Mouse (Mus musculus) heart, embryonic 14.5 days (tissue): ENCODE measurements around the gene Pbx2. TPM values are rescaled to one million over a fixed set of nuclear protein-coding genes. Genes with fewer than 3 reads are reported as not detected.

Experiments used
- ATAC-seq: fragments of 200-750 bp; cut with Nextera tagmentation; 2 replicates; pipeline ENCODE4 v1.8.0; 2017; ENCODE audit warnings: low read depth, moderate TSS enrichment; ENCODE audit not compliant: insufficient number of reproducible peaks, insufficient read depth, low FRiP score
- H3K27ac ChIP-seq, 2 experiments: fragments of 200-500 bp in 1 of 2; fragments of 300-500 bp in 1 of 2; sonication (generic) in 1 of 2; replicated peaks in 1 of 2; 2 replicates each; pipeline ENCODE4 v1.5.1; 2012 to 2014; ENCODE audit warnings: low read depth in 2 of 2, low read length in 2 of 2, control low read depth in 1 of 2, mild to moderate bottlenecking in 1 of 2, mixed read lengths in 1 of 2; ENCODE audit not compliant: control insufficient read depth in 1 of 2, insufficient read depth in 1 of 2
- H3K27me3 ChIP-seq: fragments of 300-500 bp; sonication (generic); 2 replicates; pipeline ENCODE4 v1.6.1; 2014; ENCODE audit warnings: mild to moderate bottlenecking, low read length, control low read depth; ENCODE audit not compliant: control insufficient read depth, insufficient read depth
- H3K36me3 ChIP-seq: fragments of 300-500 bp; sonication (generic); 2 replicates; pipeline ENCODE4 v1.6.1; 2014; ENCODE audit warnings: mild to moderate bottlenecking, control low read depth, low read length, mixed read lengths; ENCODE audit not compliant: control insufficient read depth, insufficient read depth
- H3K4me1 ChIP-seq, 2 experiments: fragments of 200-500 bp in 1 of 2; fragments of 300-500 bp in 1 of 2; sonication (generic) in 1 of 2; 2 replicates each; pipeline ENCODE4 v1.6.1; 2012 to 2014; ENCODE audit warnings: low read length in 2 of 2, control low read depth in 1 of 2, mixed read lengths in 1 of 2; ENCODE audit not compliant: control insufficient read depth in 2 of 2, insufficient read depth in 2 of 2
- H3K4me2 ChIP-seq: fragments of 300-500 bp; sonication (generic); 2 replicates; pipeline ENCODE4 v1.6.1; 2014; ENCODE audit warnings: mild to moderate bottlenecking, low read length
- H3K4me3 ChIP-seq, 2 experiments: fragments of 200-500 bp in 1 of 2; fragments of 300-500 bp in 1 of 2; sonication (generic) in 1 of 2; 2 replicates each; pipeline ENCODE4 v1.5.1; 2012 to 2014; ENCODE audit warnings: low read length in 2 of 2, mild to moderate bottlenecking in 2 of 2, control low read depth in 1 of 2, low read depth in 1 of 2, moderate library complexity in 1 of 2; ENCODE audit not compliant: control insufficient read depth in 1 of 2, insufficient read depth in 1 of 2
- H3K9ac ChIP-seq: fragments of 300-500 bp; sonication (generic); 2 replicates; pipeline ENCODE4 v1.6.1; 2014; ENCODE audit warnings: mild to moderate bottlenecking, low read length
- H3K9me3 ChIP-seq: fragments of 300-500 bp; sonication (generic); 2 replicates; pipeline ENCODE4 v1.6.1; 2016; ENCODE audit warnings: low read length, control low read depth; ENCODE audit not compliant: control insufficient read depth
- WGBS: fragments of 180-500 bp; shearing (Covaris S2); extraction: QIAGEN DNeasy Blood & Tissue Kit; methylation state at CpG from one replicate; pipeline ENCODE4 v1.1.7; 2014; 5-methylcytosine and 5-hydroxymethylcytosine counted together
- polyA plus RNA-seq: library from polyadenylated mRNA; unstranded; fragments of >200 nt; fragmentation: Nextera tagmentation; extraction: Ambion mirVana; gene quantifications from 2 replicates; pipeline ENCODE4 v1.2.1, GENCODE M21; 2014

Gene Pbx2
- polyA plus RNA-seq, 1 experiment from 2014 or later, result 7.9 TPM

GRCm38 (mm10) chr17:34613054-34613645, 22.1 kb downstream of the Pbx2 start:
- Histone ChIP-seq H3K9ac (no peak overlapping the region), H3K27ac (no peak overlapping the region), H3K4me3 (no peak overlapping the region), H3K36me3 (peaks cover 63% of the 10 kb centered on the region), H3K4me2 (no peak overlapping the region), H3K9me3 (no peaks in the 10 kb centered on the region), H3K4me1 (peaks cover 0 to 13% of the 10 kb centered on the region in 2 experiments; a peak in 3 of 4 replicates), H3K27me3 (no peaks in the 10 kb centered on the region)
- ATAC-seq, result no peak
- WGBS, result 88% methylated on average over 11 of the region's 11 CpGs

- Histone ChIP-seq H3K9me3 (no peaks in the 10 kb centered on the region), H3K4me2 (no peak overlapping the region), H3K4me1 (peaks cover 0 to 6% of the 10 kb centered on the region in 2 experiments; a peak in 3 of 4 replicates), H3K4me3 (no peak overlapping the region), H3K9ac (no peak overlapping the region), H3K27me3 (no peaks in the 10 kb centered on the region), H3K36me3 (peaks cover 63% of the 10 kb centered on the region), H3K27ac (no peak overlapping the region)
- no peak for ATAC-seq
- WGBS, result 85% methylated on average over 10 of the region's 10 CpGs
Observed at GRCm38 (mm10) chr17:34613830-34614229, 22.8 kb downstream of the Pbx2 start.

- H3K36me3 ChIP-seq, result peaks cover 66% of the 10 kb centered on the region
- H3K9ac ChIP-seq, result no peak within 1 kb of the TSS
- no peak within 1 kb of the TSS for H3K27ac ChIP-seq
- no peak within 1 kb of the TSS for H3K4me3 ChIP-seq
- no peaks in the 10 kb centered on the region for H3K27me3 ChIP-seq
- H3K4me1 ChIP-seq, result no peaks in the 10 kb centered on the region; a peak in 1 of 4 replicates
- no peak within 1 kb of the TSS for H3K4me2 ChIP-seq
- WGBS, result 77% methylated on average over 6 of the region's 6 CpGs
- no peak for ATAC-seq
- H3K9me3 ChIP-seq, result no peaks in the 10 kb centered on the region
Observed at GRCm38 (mm10) chr17:34615871-34616270, 24.8 kb downstream of the Pbx2 start, which contains the start of gene Egfl8. Gene Egfl8, minus strand, starts transcription at chr17:34615971.

DNA sequence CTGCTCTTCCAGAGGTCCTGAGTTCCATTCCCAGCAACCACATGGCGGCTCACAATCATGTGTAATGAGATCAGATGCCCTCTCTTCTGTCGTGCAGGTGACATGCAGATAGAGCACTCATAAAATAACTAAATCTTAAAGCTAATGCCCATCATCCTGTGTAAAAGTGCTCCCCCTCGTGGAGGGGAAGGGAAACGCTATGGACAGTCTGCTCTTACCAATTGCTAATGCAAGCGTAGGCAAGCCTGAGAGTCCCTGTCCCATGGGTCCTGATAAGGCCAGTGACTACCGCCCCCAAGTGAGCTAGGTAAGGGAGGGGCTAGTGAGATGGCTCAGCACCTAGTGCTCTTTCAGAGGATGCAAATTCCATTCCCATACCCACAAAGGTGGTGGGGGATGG, 27.9 kb downstream of the Pbx2 start:
- ATAC-seq, result no peak

GRCm38 (mm10) chr17:34621006-34621405, 29.9 kb downstream of the Pbx2 start:
- Histone ChIP-seq H3K4me2 (no peak overlapping the region), H3K9ac (no peak overlapping the region), H3K27ac (no peak overlapping the region), H3K4me1 (peaks cover 0 to under 1% of the 10 kb centered on the region in 2 experiments; a peak in 3 of 4 replicates), H3K36me3 (peaks cover 69% of the 10 kb centered on the region), H3K4me3 (no peak overlapping the region), H3K27me3 (no peaks in the 10 kb centered on the region), H3K9me3 (no peaks in the 10 kb centered on the region)
- 94% methylated on average over 8 of the region's 8 CpGs for WGBS
- ATAC-seq, result no peak

More for the DNA sequence above, 27.9 kb downstream of the Pbx2 start:
- H3K4me3 ChIP-seq, result no peak overlapping the region
- no peak overlapping the region for H3K4me2 ChIP-seq
- no peaks in the 10 kb centered on the region; a peak in 1 of 4 replicates for H3K4me1 ChIP-seq
- H3K27ac ChIP-seq, result no peak overlapping the region
- no peaks in the 10 kb centered on the region for H3K9me3 ChIP-seq
- H3K9ac ChIP-seq, result no peak overlapping the region
- 21% methylated on average over 6 of the region's 6 CpGs for WGBS
- H3K36me3 ChIP-seq, result peaks cover 65% of the 10 kb centered on the region
- no peaks in the 10 kb centered on the region for H3K27me3 ChIP-seq

GRCm38 (mm10) chr17:34623161-34623560, 32.1 kb downstream of the Pbx2 start:
- no peak overlapping the region for H3K27ac ChIP-seq
- ATAC-seq, result no peak
- no peak overlapping the region for H3K4me3 ChIP-seq
- no peak overlapping the region for H3K9ac ChIP-seq
- H3K9me3 ChIP-seq, result no peaks in the 10 kb centered on the region
- H3K4me1 ChIP-seq, result peaks cover 7 to 9% of the 10 kb centered on the region in 2 experiments
- H3K36me3 ChIP-seq, result peaks cover 55% of the 10 kb centered on the region
- H3K4me2 ChIP-seq, result no peak overlapping the region
- H3K27me3 ChIP-seq, result no peaks in the 10 kb centered on the region
- WGBS, result 88% methylated on average over 9 of the region's 9 CpGs

DNA sequence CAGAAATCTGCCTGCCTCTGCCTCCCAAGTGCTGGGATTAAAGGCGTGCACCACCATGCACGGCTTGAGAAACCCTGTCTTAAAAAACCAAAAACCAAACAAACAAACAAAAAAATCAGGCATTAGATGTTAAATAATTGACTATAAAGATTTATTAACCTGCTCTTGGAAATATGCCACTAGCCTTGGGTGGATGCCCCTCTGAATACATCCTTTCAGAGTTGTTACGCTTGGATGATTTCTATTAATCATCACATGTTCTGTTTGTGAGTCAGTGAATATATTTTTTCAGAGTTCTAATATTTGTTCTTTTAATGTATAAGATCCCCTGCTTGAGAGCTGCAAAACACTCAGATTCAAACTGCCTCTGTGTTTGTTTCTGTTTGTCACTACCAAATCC, 33.9 kb downstream of the Pbx2 start:
- H3K4me3 ChIP-seq, result no peak overlapping the region
- WGBS, result 91% methylated on average over 3 of the region's 3 CpGs
- H3K27me3 ChIP-seq, result peaks cover 9% of the 10 kb centered on the region
- H3K9ac ChIP-seq, result no peak overlapping the region
- H3K4me1 ChIP-seq, result peaks cover 16 to 23% of the 10 kb centered on the region in 2 experiments
- H3K9me3 ChIP-seq, result no peaks in the 10 kb centered on the region
- H3K36me3 ChIP-seq, result peaks cover 52% of the 10 kb centered on the region
- ATAC-seq, result no peak
- no peak overlapping the region for H3K4me2 ChIP-seq
- no peak overlapping the region for H3K27ac ChIP-seq
